Mouse (Mus musculus): ENCODE results near the gene Slc40a1. TPM values are rescaled to one million over a fixed set of nuclear protein-coding genes. Genes with fewer than 3 reads are reported as not detected.

Gene Slc40a1
- polyA plus RNA-seq, 1 experiment from 2014 or later, result 42.1 TPM

GRCm38 (mm10) chr1:45890173-45890572 is 36.1 kb downstream of the Slc40a1 start, which contains the start of gene Gm5269:
Gm5269 (minus strand) TSS chr1:45890273.
- CTCF ChIA-PET, result interaction anchor here (2.6 kb wide), 1 partner anchor 8 kb away, joined by 6 read pairs; no protein-coding TSS in a partner anchor
- DNase-seq (ENCODE audit: low read depth, low spot score) (no peak), ATAC-seq (no peak)
- POLR2A ChIA-PET, result no interaction called here
- TF ChIP-seq CTCF (IDR thresholded peaks at IDR 0.05), result no peak
- H3K27me3 ChIP-seq, result no peaks in the 10 kb centered on the region
- in situ Hi-C loops (cut with MboI; ENCODE audit: low pct_unique_long_range_greater_than_20kb), result no loop called here

DNA sequence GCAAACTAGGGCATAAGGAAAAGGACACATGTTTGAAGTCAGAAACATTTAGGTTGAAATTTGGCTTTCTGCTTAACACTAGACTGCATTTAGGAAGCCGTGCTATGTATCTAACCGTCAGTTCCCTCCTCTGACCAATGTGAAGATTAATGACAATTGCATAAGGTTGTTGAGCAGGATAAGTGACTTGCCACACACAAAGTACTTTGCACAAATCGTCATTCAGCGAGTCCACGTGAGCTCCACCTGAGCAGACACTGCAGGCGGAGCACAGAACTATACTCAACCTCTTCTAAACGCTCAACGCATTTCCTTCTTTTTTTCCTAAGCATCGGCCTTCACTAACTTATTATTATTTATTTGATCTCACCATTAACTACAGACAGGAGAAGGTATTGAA is 39.5 kb downstream of the Slc40a1 start:
- in situ Hi-C loops (cut with MboI; ENCODE audit: low pct_unique_long_range_greater_than_20kb), result no loop called here
- ChIA-PET POLR2A (no interaction called here), CTCF (interaction anchor here (1.6 kb wide), 1 partner anchor 10 kb away, joined by 3 read pairs; no protein-coding TSS in a partner anchor)
- DNase-seq (ENCODE audit: low read depth, low spot score) (no peak), ATAC-seq (no peak)
- H3K27me3 ChIP-seq, result no peaks in the 10 kb centered on the region
- no peak for TF ChIP-seq CTCF (IDR thresholded peaks at IDR 0.05)

GRCm38 (mm10) chr1:45883378-45883777 is 42.9 kb downstream of the Slc40a1 start:
- ATAC-seq (no peak), DNase-seq (ENCODE audit: low read depth, low spot score) (no peak)
- TF ChIP-seq CTCF (IDR thresholded peaks at IDR 0.05), result no peak
- POLR2A ChIA-PET, result no interaction called here
- CTCF ChIA-PET, result interaction anchor here (1.2 kb wide), 1 partner anchor 10 kb away, joined by 4 read pairs; no protein-coding TSS in a partner anchor
- no peaks in the 10 kb centered on the region for H3K27me3 ChIP-seq
- in situ Hi-C loops (cut with MboI; ENCODE audit: low pct_unique_long_range_greater_than_20kb), result no loop called here

- no peak for TF ChIP-seq CTCF (IDR thresholded peaks at IDR 0.05)
- no peak for DNase-seq (ENCODE audit: low read depth, low spot score)
- in situ Hi-C loops (cut with MboI; ENCODE audit: low pct_unique_long_range_greater_than_20kb), result no loop called here
- ChIA-PET CTCF (interaction anchor here (1.3 to 1.6 kb wide), 2 partner anchors 9 to 11 kb away, joined by 3 to 6 read pairs; partner anchors contain the start of gene Gm5269), POLR2A (no interaction called here)
- no peaks in the 10 kb centered on the region for H3K27me3 ChIP-seq
- ATAC-seq, result no peak
Observed at GRCm38 (mm10) chr1:45882076-45882475, 44.2 kb downstream of the Slc40a1 start.

- in situ Hi-C loops (cut with MboI; ENCODE audit: low pct_unique_long_range_greater_than_20kb), result no loop called here
- DNase-seq (ENCODE audit: low read depth, low spot score) (no peak), ATAC-seq (no peak)
- POLR2A ChIA-PET, result no interaction called here
- CTCF ChIA-PET, result interaction anchor here (1.3 to 1.6 kb wide), 2 partner anchors 10 to 11 kb away, joined by 3 to 6 read pairs; partner anchors contain the start of gene Gm5269
- no peak for TF ChIP-seq CTCF (IDR thresholded peaks at IDR 0.05)
- no peaks in the 10 kb centered on the region for H3K27me3 ChIP-seq
Observed at GRCm38 (mm10) chr1:45881228-45881832, 45.0 kb downstream of the Slc40a1 start.

GRCm38 (mm10) chr1:45877463-45877862 is 48.9 kb downstream of the Slc40a1 start:
- no peaks in the 10 kb centered on the region for H3K27me3 ChIP-seq
- ChIA-PET CTCF (no interaction called here), POLR2A (no interaction called here)
- no peak for TF ChIP-seq CTCF (IDR thresholded peaks at IDR 0.05)
- in situ Hi-C loops (cut with MboI; ENCODE audit: low pct_unique_long_range_greater_than_20kb), result no loop called here
- DNase-seq (ENCODE audit: low read depth, low spot score) (no peak), ATAC-seq (no peak)

DNA sequence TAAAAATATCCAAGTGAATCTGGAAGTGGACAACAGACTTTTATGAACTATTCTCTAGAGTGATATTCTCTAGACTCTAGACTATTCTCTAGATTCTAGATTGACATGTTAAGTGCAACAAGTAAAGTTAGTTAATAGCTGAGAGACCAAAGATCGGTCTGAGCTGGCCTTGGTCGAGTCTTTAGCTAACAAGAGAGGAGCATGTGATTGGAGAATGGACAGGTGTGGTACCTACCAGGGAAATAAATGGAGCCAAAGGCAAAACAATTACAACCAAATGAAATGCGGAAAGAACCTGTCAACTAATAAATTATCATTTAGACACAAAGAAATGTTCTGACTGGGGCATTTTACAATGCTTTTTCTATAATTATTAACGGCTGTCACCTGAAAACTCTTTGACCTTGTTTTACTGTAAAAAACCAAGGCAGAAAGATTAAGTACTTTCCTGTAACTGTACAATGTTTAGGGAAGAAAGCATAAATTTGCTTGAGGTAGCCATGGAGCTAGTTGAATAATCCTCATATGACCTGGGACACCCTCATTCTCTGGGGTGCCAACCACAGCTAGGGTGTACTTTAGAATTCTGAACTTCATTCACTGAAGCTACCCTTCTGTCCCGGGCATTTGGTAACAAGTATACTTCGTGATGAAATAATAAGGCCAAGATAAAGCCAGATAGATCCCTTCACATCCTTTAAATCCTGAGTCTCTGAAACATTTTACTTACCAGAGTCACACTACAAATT is 49.7 kb downstream of the Slc40a1 start:
- POLR2A ChIA-PET, result no interaction called here
- no peak for TF ChIP-seq CTCF (IDR thresholded peaks at IDR 0.05)
- CTCF ChIA-PET, result interaction anchor here (1.6 kb wide), 1 partner anchor 20 kb away, joined by 5 read pairs; no protein-coding TSS in a partner anchor
- no peak for DNase-seq (ENCODE audit: low read depth, low spot score)
- in situ Hi-C loops (cut with MboI; ENCODE audit: low pct_unique_long_range_greater_than_20kb), result no loop called here
- no peak for ATAC-seq
- no peaks in the 10 kb centered on the region for H3K27me3 ChIP-seq

GRCm38 (mm10) chr1:45875640-45876039 is 50.7 kb downstream of the Slc40a1 start:
- CTCF ChIA-PET, result interaction anchor here (1.6 kb wide), 1 partner anchor 21 kb away, joined by 5 read pairs; no protein-coding TSS in a partner anchor
- POLR2A ChIA-PET, result no interaction called here
- H3K27me3 ChIP-seq, result no peaks in the 10 kb centered on the region
- in situ Hi-C loops (cut with MboI; ENCODE audit: low pct_unique_long_range_greater_than_20kb), result no loop called here
- DNase-seq (ENCODE audit: low read depth, low spot score) (no peak), ATAC-seq (no peak)
- no peak for TF ChIP-seq CTCF (IDR thresholded peaks at IDR 0.05)

DNA sequence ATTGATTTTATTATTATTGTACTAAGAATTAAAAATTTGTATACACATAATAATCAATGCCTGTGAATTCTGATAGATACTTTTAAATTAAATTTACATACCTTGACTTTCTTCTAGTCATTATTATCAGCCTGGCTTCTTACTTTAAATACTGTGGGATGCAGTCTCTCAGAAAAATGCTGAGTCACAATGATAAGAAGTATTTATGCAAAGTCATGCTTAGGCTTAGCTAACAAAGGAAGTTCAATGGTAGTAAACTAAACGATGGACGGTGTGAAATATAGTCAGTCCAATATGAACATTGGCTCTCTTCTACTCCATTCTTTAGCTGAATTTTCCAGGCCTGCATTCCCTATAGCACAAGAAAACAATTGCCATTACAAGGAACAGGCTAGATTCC is 53.1 kb downstream of the Slc40a1 start:
- no peak for ATAC-seq
- no peak for TF ChIP-seq CTCF (IDR thresholded peaks at IDR 0.05)
- CTCF ChIA-PET, result interaction anchor here (0.6 to 1.9 kb wide), 5 partner anchors 10 to 54 kb away, joined by 3 to 6 read pairs (median 4); no protein-coding TSS in a partner anchor
- H3K27me3 ChIP-seq, result no peaks in the 10 kb centered on the region
- no peak for DNase-seq (ENCODE audit: low read depth, low spot score)
- POLR2A ChIA-PET, result no interaction called here
- in situ Hi-C loops (cut with MboI; ENCODE audit: low pct_unique_long_range_greater_than_20kb), result no loop called here

GRCm38 (mm10) chr1:45868479-45869137 is 57.7 kb downstream of the Slc40a1 start:
- H3K27me3 ChIP-seq, result no peaks in the 10 kb centered on the region
- ATAC-seq (no peak), DNase-seq (ENCODE audit: low read depth, low spot score) (no peak)
- CTCF ChIA-PET, result interaction anchor here (1.2 kb wide), 1 partner anchor 20 kb away, joined by 3 read pairs; no protein-coding TSS in a partner anchor
- TF ChIP-seq CTCF (IDR thresholded peaks at IDR 0.05), result no peak
- in situ Hi-C loops (cut with MboI; ENCODE audit: low pct_unique_long_range_greater_than_20kb), result no loop called here
- POLR2A ChIA-PET, result no interaction called here
